Mouse (Mus musculus): ENCODE data around the gene Coro1c. TPM values are rescaled to one million over a fixed set of nuclear protein-coding genes. Genes with fewer than 3 reads are reported as not detected.

Coro1c gene
- total and polyA plus RNA-seq, 3 experiments, result 66.1 to 87.4 (median 69.9) TPM

GRCm38 (mm10) chr5:113899543-113899942, 9.0 kb downstream of the Coro1c start:
- peaks cover 0 to 72% of the 10 kb centered on the region in 2 experiments; a peak in 3 of 4 replicates for H3K4me1 ChIP-seq (ENCODE audit: control insufficient read depth in 1 of 2, insufficient read depth in 2 of 2)

GRCm38 (mm10) chr5:113892005-113892404, 16.6 kb downstream of the Coro1c start:
- TF ChIP-seq HCFC1 (IDR thresholded peaks at IDR 0.05; ENCODE audit: low read depth, low read length) (no peak), MXI1 (IDR thresholded peaks at IDR 0.05; ENCODE audit: low read depth, low read length) (no peak), MAX (IDR thresholded peaks at IDR 0.05; ENCODE audit: low read length) (no peak), GABPA (IDR thresholded peaks at IDR 0.05; ENCODE audit: insufficient replicate concordance, low read depth, low read length) (no peak), CHD2 (IDR thresholded peaks at IDR 0.05; ENCODE audit: low read length) (no peak), USF1 (IDR thresholded peaks at IDR 0.05; ENCODE audit: low read depth, low read length) (no peak), ZNF384 (IDR thresholded peaks at IDR 0.05; ENCODE audit: low read depth, low read length) (no peak), KAT2A (IDR thresholded peaks at IDR 0.05; ENCODE audit: insufficient replicate concordance, low read length) (no peak), JUND (conservative IDR thresholded peaks at IDR 0.05; ENCODE audit: low read depth, low read length) (no peak), ZMIZ1 (IDR thresholded peaks at IDR 0.05; ENCODE audit: low read depth, low read length) (no peak), JUN (IDR thresholded peaks at IDR 0.05; ENCODE audit: insufficient read depth, low read depth, low read length) (no peak), MAZ (IDR thresholded peaks at IDR 0.05; ENCODE audit: low read depth, low read length) (no peak)
- no peak overlapping the region for H3K4me3 ChIP-seq (replicated peaks in 1 of 3; ENCODE audit: low read depth in 2 of 3, low read length in 2 of 3, poor library complexity in 1 of 3)
- H3K27ac ChIP-seq (ENCODE audit: insufficient read depth, low read depth), result no peak overlapping the region
- H3K4me1 ChIP-seq (ENCODE audit: control insufficient read depth in 1 of 2, insufficient read depth in 2 of 2), result peaks cover 2 to 36% of the 10 kb centered on the region in 2 experiments; a peak in 3 of 4 replicates
- H3K79me2 ChIP-seq (replicated peaks; ENCODE audit: control insufficient read depth, extremely low read depth, insufficient read depth, poor library complexity, severe bottlenecking), result peaks cover 4% of the 10 kb centered on the region; the same call in 1 of the 2 replicates
- no peak for DNase-seq (ENCODE audit: extremely low read depth)
- no peaks in the 10 kb centered on the region for H3K9me3 ChIP-seq (replicated peaks; ENCODE audit: low read length)
- H3K27me3 ChIP-seq (replicated peaks), result no peaks in the 10 kb centered on the region
- no peak overlapping the region for H3K9ac ChIP-seq (ENCODE audit: insufficient read depth, low read depth)
- peaks cover 0 to 46% of the 10 kb centered on the region in 2 experiments for H3K36me3 ChIP-seq (replicated peaks in 1 of 2; ENCODE audit: control insufficient read depth in 1 of 2, insufficient read depth in 1 of 2, low read length in 1 of 2)
- dilution Hi-C loops (cut with MboI; ENCODE audit: extremely low pct_ligation_motif_present, extremely low pct_unique_long_range_greater_than_20kb, low sequenced_read_pairs) (no loop called here), in situ Hi-C loops (cut with MboI; ENCODE audit: low pct_ligation_motif_present, low pct_unique_long_range_greater_than_20kb, low sequenced_read_pairs) (no loop called here)
- no peak overlapping the region for H3K4me2 ChIP-seq (ENCODE audit: insufficient read depth, low read depth, poor library complexity, severe bottlenecking)

More at GRCm38 (mm10) chr5:113899543-113899942, 9.0 kb downstream of the Coro1c start:
- Histone ChIP-seq H3K4me3 (replicated peaks in 1 of 3; ENCODE audit: low read depth in 2 of 3, low read length in 2 of 3, poor library complexity in 1 of 3) (peak overlapping the region; percentile 0 to 29 (median 8)), H3K4me2 (ENCODE audit: insufficient read depth, low read depth, poor library complexity, severe bottlenecking) (peak overlapping the region; percentile 44), H3K27me3 (replicated peaks) (no peaks in the 10 kb centered on the region), H3K9me3 (replicated peaks; ENCODE audit: low read length) (no peaks in the 10 kb centered on the region), H3K9ac (ENCODE audit: insufficient read depth, low read depth) (0 out of 2 replicates have a peak overlapping the region, but pooled peaks have one; percentile 15), H3K36me3 (replicated peaks in 1 of 2; ENCODE audit: control insufficient read depth in 1 of 2, insufficient read depth in 1 of 2, low read length in 1 of 2) (peaks cover 0 to 36% of the 10 kb centered on the region in 2 experiments), H3K79me2 (replicated peaks; ENCODE audit: control insufficient read depth, extremely low read depth, insufficient read depth, poor library complexity, severe bottlenecking) (peaks cover 29% of the 10 kb centered on the region), H3K27ac (ENCODE audit: insufficient read depth, low read depth) (no peak overlapping the region)
- TF ChIP-seq MXI1 (IDR thresholded peaks at IDR 0.05; ENCODE audit: low read depth, low read length) (peak; percentile 41; the same call in 1 of the 2 replicates), USF1 (IDR thresholded peaks at IDR 0.05; ENCODE audit: low read depth, low read length) (no peak), POLR2A (IDR thresholded peaks at IDR 0.05; ENCODE audit: low read depth, low read length) (no peak), MYC (IDR thresholded peaks at IDR 0.05; ENCODE audit: low read depth, low read length) (no peak), MAX (IDR thresholded peaks at IDR 0.05; ENCODE audit: low read length) (no peak), ELF1 (IDR thresholded peaks at IDR 0.05; ENCODE audit: low read depth, low read length) (no peak), CHD1 (IDR thresholded peaks at IDR 0.05; ENCODE audit: low read depth, low read length) (no peak), JUND (conservative IDR thresholded peaks at IDR 0.05; ENCODE audit: low read depth, low read length) (no peak)
- DNase-seq (ENCODE audit: extremely low read depth), result peak; percentile 24
- dilution Hi-C loops (cut with MboI; ENCODE audit: extremely low pct_ligation_motif_present, extremely low pct_unique_long_range_greater_than_20kb, low sequenced_read_pairs) (no loop called here), in situ Hi-C loops (cut with MboI; ENCODE audit: low pct_ligation_motif_present, low pct_unique_long_range_greater_than_20kb, low sequenced_read_pairs) (no loop called here)

Measured in CH12.LX (cell line).